Mouse (Mus musculus): ENCODE results near the gene Myl6b.

DNA sequence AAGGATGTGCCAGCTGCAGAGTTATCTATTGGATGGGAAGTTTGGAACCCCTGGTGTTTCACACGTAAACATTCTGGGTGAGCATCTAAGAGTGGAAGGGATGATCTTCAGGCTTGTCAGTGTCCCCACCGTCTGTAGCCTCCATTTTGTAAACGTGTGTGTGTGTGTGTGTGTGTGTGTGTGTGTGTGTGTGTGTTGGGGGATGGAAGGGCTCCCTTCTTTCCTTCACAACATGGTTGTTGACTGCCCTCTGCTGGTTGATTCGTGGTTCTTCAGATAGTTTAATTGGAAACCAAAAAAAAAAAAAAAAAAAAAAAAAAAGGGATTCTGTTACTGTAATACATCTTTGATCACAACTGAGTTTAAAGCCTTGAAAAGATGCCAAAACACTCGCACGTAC, 43.2 kb downstream of the Myl6b start:
- TF ChIP-seq POLR2A (IDR thresholded peaks at IDR 0.05; ENCODE audit: control insufficient read depth, low read depth, low read length) (no peak), CTCF (IDR thresholded peaks at IDR 0.05; ENCODE audit: control insufficient read depth, insufficient read depth, insufficient replicate concordance, low read depth, low read length) (0 out of 2 replicates have a peak, but pooled peaks have one; percentile 21)
